Mouse (Mus musculus) liver, embryonic 15.5 days (tissue): ENCODE measurements at regions not wholly inside any gene's neighbourhood (a gene's known extent, or its start where the extent isn't known, plus 50 kb on each side); places are given as distances from the start of the nearest gene placed in this dataset.
"Not testable (repeated sequence)": the region's sequence is repeated elsewhere in the genome, so short reads cannot be mapped to it uniquely, and the experiment has no call there.

Source experiments
- ATAC-seq: fragments of 200-750 bp; cut with Nextera tagmentation; 2 replicates; pipeline ENCODE4 v1.8.0; 2017; ENCODE audit warnings: moderate number of reproducible peaks, mild to moderate bottlenecking, moderate library complexity; ENCODE audit not compliant: insufficient read depth
- H3K27ac ChIP-seq: fragments of 300-500 bp; sonication (generic); replicated peaks from 2 replicates; pipeline ENCODE4 v1.5.1; 2015; ENCODE audit warnings: mild to moderate bottlenecking, inconsistent platforms
- H3K27me3 ChIP-seq: fragments of 300-500 bp; sonication (generic); 2 replicates; pipeline ENCODE4 v1.6.1; 2015; ENCODE audit warnings: mild to moderate bottlenecking, inconsistent platforms
- H3K36me3 ChIP-seq: fragments of 300-500 bp; sonication (generic); replicated peaks from 2 replicates; pipeline ENCODE4 v1.6.1; 2015; ENCODE audit warnings: moderate library complexity, mild to moderate bottlenecking, inconsistent platforms
- H3K4me1 ChIP-seq: fragments of 300-500 bp; sonication (generic); replicated peaks from 2 replicates; pipeline ENCODE4 v1.6.1; 2015; ENCODE audit warnings: inconsistent platforms
- H3K4me2 ChIP-seq: fragments of 300-500 bp; sonication (generic); 2 replicates; pipeline ENCODE4 v1.6.1; 2015; ENCODE audit warnings: moderate library complexity, mild to moderate bottlenecking, inconsistent platforms
- H3K4me3 ChIP-seq: fragments of 300-500 bp; sonication (generic); replicated peaks from 2 replicates; pipeline ENCODE4 v1.5.1; 2015; ENCODE audit warnings: mild to moderate bottlenecking, inconsistent platforms
- H3K9ac ChIP-seq: fragments of 300-500 bp; sonication (generic); 2 replicates; pipeline ENCODE4 v1.6.1; 2015; ENCODE audit warnings: moderate library complexity, mild to moderate bottlenecking, inconsistent platforms
- H3K9me3 ChIP-seq: fragments of 300-500 bp; sonication (generic); replicated peaks from 2 replicates; pipeline ENCODE4 v1.6.1; 2016; ENCODE audit warnings: inconsistent platforms
- WGBS: fragments of 180-500 bp; shearing (Covaris S2); methylation state at CpG from one replicate; pipeline ENCODE4 v1.1.7; 2015; ENCODE audit warnings: mixed read lengths; ENCODE audit not compliant: insufficient replicate concordance; 5-methylcytosine and 5-hydroxymethylcytosine counted together

GRCm38 (mm10) chr8:103625166-103625890, 476.1 kb upstream of the Cdh5 start:
- Histone ChIP-seq H3K4me3 (no peak overlapping the region), H3K9me3 (no peaks in the 10 kb centered on the region), H3K4me1 (no peaks in the 10 kb centered on the region), H3K9ac (no peak overlapping the region), H3K4me2 (no peak overlapping the region), H3K36me3 (no peaks in the 10 kb centered on the region), H3K27ac (no peak overlapping the region), H3K27me3 (no peaks in the 10 kb centered on the region)
- no peak for ATAC-seq
- 44% methylated on average over 7 of the region's 7 CpGs for WGBS

GRCm38 (mm10) chr8:103626446-103626845, 475.0 kb upstream of the Cdh5 start:
- no peak overlapping the region for H3K4me2 ChIP-seq
- no peak for ATAC-seq
- WGBS, result 46% methylated on average over 4 of the region's 4 CpGs
- no peaks in the 10 kb centered on the region for H3K27me3 ChIP-seq
- H3K36me3 ChIP-seq, result no peaks in the 10 kb centered on the region
- H3K4me3 ChIP-seq, result no peak overlapping the region
- H3K9me3 ChIP-seq, result no peaks in the 10 kb centered on the region
- no peak overlapping the region for H3K9ac ChIP-seq
- H3K4me1 ChIP-seq, result no peaks in the 10 kb centered on the region
- no peak overlapping the region for H3K27ac ChIP-seq

GRCm38 (mm10) chr8:103632543-103632942, 468.9 kb upstream of the Cdh5 start:
- 39% methylated on average over 6 of the region's 6 CpGs for WGBS
- no peak for ATAC-seq
- no peak overlapping the region for H3K9ac ChIP-seq

GRCm38 (mm10) chr8:103634951-103635350, 466.5 kb upstream of the Cdh5 start:
- H3K9me3 ChIP-seq, result no peaks in the 10 kb centered on the region
- no peak for ATAC-seq
- no peak overlapping the region for H3K9ac ChIP-seq
- no peaks in the 10 kb centered on the region for H3K36me3 ChIP-seq
- no peak overlapping the region for H3K27ac ChIP-seq
- no peaks in the 10 kb centered on the region for H3K27me3 ChIP-seq
- H3K4me3 ChIP-seq, result no peak overlapping the region
- no peak overlapping the region for H3K4me2 ChIP-seq
- H3K4me1 ChIP-seq, result no peaks in the 10 kb centered on the region
- WGBS, result 77% methylated on average over 14 of the region's 14 CpGs

More at GRCm38 (mm10) chr8:103632543-103632942, 468.9 kb upstream of the Cdh5 start:
- Histone ChIP-seq H3K27ac (no peak overlapping the region), H3K9me3 (no peaks in the 10 kb centered on the region), H3K27me3 (no peaks in the 10 kb centered on the region), H3K4me1 (no peaks in the 10 kb centered on the region), H3K4me2 (no peak overlapping the region), H3K36me3 (no peaks in the 10 kb centered on the region), H3K4me3 (no peak overlapping the region)

GRCm38 (mm10) chr8:103643621-103644020, 457.8 kb upstream of the Cdh5 start:
- Histone ChIP-seq H3K4me3 (no peak overlapping the region), H3K9ac (no peak overlapping the region), H3K9me3 (0 out of 2 replicates have a peak, but pooled peaks cover 3% of the 10 kb centered on the region), H3K4me1 (no peaks in the 10 kb centered on the region), H3K27ac (no peak overlapping the region), H3K27me3 (no peaks in the 10 kb centered on the region), H3K36me3 (no peaks in the 10 kb centered on the region), H3K4me2 (no peak overlapping the region)
- 64% methylated on average over 2 of the region's 2 CpGs for WGBS
- ATAC-seq, result no peak

GRCm38 (mm10) chr8:103644106-103644505, 457.3 kb upstream of the Cdh5 start:
- Histone ChIP-seq H3K9me3 (0 out of 2 replicates have a peak, but pooled peaks cover 3% of the 10 kb centered on the region), H3K4me2 (no peak overlapping the region), H3K27ac (no peak overlapping the region), H3K9ac (no peak overlapping the region), H3K4me1 (no peaks in the 10 kb centered on the region), H3K36me3 (no peaks in the 10 kb centered on the region), H3K4me3 (no peak overlapping the region), H3K27me3 (no peaks in the 10 kb centered on the region)
- 55% methylated on average over 6 of the region's 6 CpGs for WGBS
- ATAC-seq, result no peak

- 73% methylated on average over 3 of the region's 3 CpGs for WGBS
- Histone ChIP-seq H3K4me3 (no peak overlapping the region), H3K36me3 (no peaks in the 10 kb centered on the region), H3K9me3 (0 out of 2 replicates have a peak, but pooled peaks cover 3% of the 10 kb centered on the region), H3K4me1 (no peaks in the 10 kb centered on the region), H3K9ac (no peak overlapping the region), H3K4me2 (no peak overlapping the region), H3K27me3 (no peaks in the 10 kb centered on the region), H3K27ac (no peak overlapping the region)
- ATAC-seq, result no peak
Observed at GRCm38 (mm10) chr8:103644845-103645244, 456.6 kb upstream of the Cdh5 start.

GRCm38 (mm10) chr8:103664796-103665195, 436.6 kb upstream of the Cdh5 start:
- H3K36me3 ChIP-seq, result no peaks in the 10 kb centered on the region
- WGBS, result 63% methylated on average over 1 of the region's 1 CpGs
- no peak overlapping the region for H3K9ac ChIP-seq
- no peaks in the 10 kb centered on the region for H3K27me3 ChIP-seq
- ATAC-seq, result no peak
- no peak overlapping the region for H3K27ac ChIP-seq
- no peak overlapping the region for H3K4me3 ChIP-seq
- no peaks in the 10 kb centered on the region for H3K4me1 ChIP-seq
- no peaks in the 10 kb centered on the region for H3K9me3 ChIP-seq
- H3K4me2 ChIP-seq, result no peak overlapping the region

- ATAC-seq, H3K36me3 ChIP-seq, H3K27ac ChIP-seq, H3K4me1 ChIP-seq, H3K4me2 ChIP-seq, H3K4me3 ChIP-seq, H3K27me3 ChIP-seq, H3K9ac ChIP-seq, H3K9me3 ChIP-seq: not testable (repeated sequence)
- WGBS, result 68% methylated on average over 5 of the region's 5 CpGs
Observed at GRCm38 (mm10) chr8:103686233-103686632, 415.2 kb upstream of the Cdh5 start.

GRCm38 (mm10) chr8:103690438-103690837, 411.0 kb upstream of the Cdh5 start:
- ATAC-seq, result no peak
- H3K27me3 ChIP-seq, result no peaks in the 10 kb centered on the region
- H3K4me2 ChIP-seq, result no peak overlapping the region
- H3K9me3 ChIP-seq, result no peaks in the 10 kb centered on the region
- WGBS, result 55% methylated on average over 1 of the region's 1 CpGs
- H3K36me3 ChIP-seq, result no peaks in the 10 kb centered on the region
- H3K4me1 ChIP-seq, result no peaks in the 10 kb centered on the region
- no peak overlapping the region for H3K9ac ChIP-seq
- H3K27ac ChIP-seq, result no peak overlapping the region
- no peak overlapping the region for H3K4me3 ChIP-seq

GRCm38 (mm10) chr8:103693531-103693930, 407.9 kb upstream of the Cdh5 start:
- H3K27ac ChIP-seq, result no peak overlapping the region
- no peak for ATAC-seq
- H3K4me1 ChIP-seq, result no peaks in the 10 kb centered on the region
- H3K4me3 ChIP-seq, result no peak overlapping the region
- 70% methylated on average over 8 of the region's 8 CpGs for WGBS
- no peaks in the 10 kb centered on the region for H3K36me3 ChIP-seq
- no peak overlapping the region for H3K9ac ChIP-seq
- no peaks in the 10 kb centered on the region for H3K9me3 ChIP-seq
- no peak overlapping the region for H3K4me2 ChIP-seq
- H3K27me3 ChIP-seq, result no peaks in the 10 kb centered on the region

- Histone ChIP-seq H3K27me3 (no peaks in the 10 kb centered on the region), H3K9ac (no peak overlapping the region), H3K4me3 (no peak overlapping the region), H3K36me3 (no peaks in the 10 kb centered on the region), H3K4me2 (no peak overlapping the region), H3K9me3 (no peaks in the 10 kb centered on the region), H3K27ac (no peak overlapping the region), H3K4me1 (no peaks in the 10 kb centered on the region)
- ATAC-seq, result no peak
- 65% methylated on average over 7 of the region's 7 CpGs for WGBS
Observed at GRCm38 (mm10) chr8:103694331-103694891, 407.0 kb upstream of the Cdh5 start.
